Mouse (Mus musculus): ENCODE measurements around the gene Hsd3b2. TPM values are rescaled to one million over a fixed set of nuclear protein-coding genes. Genes with fewer than 3 reads are reported as not detected.
"Not testable (repeated sequence)": the region's sequence is repeated elsewhere in the genome, so short reads cannot be mapped to it uniquely, and the experiment has no call there.

Hsd3b2 gene
- polyA plus RNA-seq (2016; fragmentation: Nextera tagmentation; extraction: Ambion mirVana) = not detected in 2 replicates

DNA sequence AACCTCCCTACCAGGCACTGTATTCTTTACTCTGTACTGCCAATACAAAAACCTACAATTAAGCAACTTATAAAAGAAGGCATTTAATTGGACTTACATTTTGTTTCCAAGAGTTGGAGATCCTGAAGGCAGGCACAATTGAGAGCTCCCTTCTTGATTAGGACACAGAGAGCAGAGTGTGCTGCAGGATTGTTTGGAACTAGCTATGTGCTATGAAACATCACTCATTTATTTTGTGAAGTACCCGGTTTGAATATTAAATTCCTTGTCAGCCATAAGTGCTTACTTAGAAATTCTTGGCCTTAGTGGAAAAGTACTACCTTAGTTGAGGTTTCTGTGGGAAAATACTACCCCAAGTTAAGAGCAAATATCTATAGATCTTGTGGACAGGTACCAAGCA, at the start of gene Hsd3b2:
TSS of gene Hsd3b2 (minus strand) at position 168 of the 400 bp plus-strand sequence.
- Histone ChIP-seq H3K4me2 (no peak within 1 kb of the TSS), H3K4me3 (no peak within 1 kb of the TSS), H3K36me3 (no peaks in the 10 kb centered on the region), H3K9ac (no peak within 1 kb of the TSS), H3K27me3 (replicated peaks) (no peaks in the 10 kb centered on the region), H3K27ac (no peak within 1 kb of the TSS), H3K4me1 (no peaks in the 10 kb centered on the region), H3K9me3 (replicated peaks) (no peaks in the 10 kb centered on the region)
- 46% methylated on average over 1 of the region's 1 CpGs for WGBS (ENCODE audit: insufficient replicate concordance)
- no peak for ATAC-seq

GRCm38 (mm10) chr3:98764155-98764554, 39.8 kb upstream of the Hsd3b2 start:
- Histone ChIP-seq H3K9ac (no peak overlapping the region), H3K27me3 (replicated peaks) (no peaks in the 10 kb centered on the region), H3K9me3 (replicated peaks) (no peaks in the 10 kb centered on the region), H3K4me3 (no peak overlapping the region), H3K27ac (no peak overlapping the region), H3K4me1 (no peaks in the 10 kb centered on the region), H3K4me2 (no peak overlapping the region), H3K36me3 (no peaks in the 10 kb centered on the region)
- no peak for ATAC-seq

DNA sequence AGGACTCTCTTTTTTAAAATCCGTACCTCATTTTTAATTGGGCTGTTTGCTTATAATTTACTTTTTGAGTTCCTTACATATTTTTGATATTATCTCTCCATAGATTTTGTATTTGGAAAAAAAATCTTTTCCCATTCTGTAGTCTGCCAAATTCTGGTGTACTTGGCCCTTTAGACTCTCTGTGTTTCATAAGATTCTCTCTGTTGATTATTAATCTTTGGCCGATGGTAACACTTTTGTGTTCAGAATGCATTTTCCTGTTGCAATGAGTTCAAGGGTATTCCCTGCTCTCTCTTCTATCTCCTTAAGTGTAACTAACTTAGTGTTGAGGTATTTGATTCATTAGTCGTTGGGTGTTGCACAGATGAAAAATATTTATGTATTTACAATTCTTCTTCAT, 32.5 kb upstream of the Hsd3b2 start:
- H3K27ac ChIP-seq = no peak overlapping the region
- no peak overlapping the region for H3K4me2 ChIP-seq
- no peaks in the 10 kb centered on the region for H3K4me1 ChIP-seq
- H3K36me3 ChIP-seq = no peaks in the 10 kb centered on the region
- H3K4me3 ChIP-seq = no peak overlapping the region
- 62% methylated on average over 3 of the region's 3 CpGs for WGBS (ENCODE audit: insufficient replicate concordance)
- no peaks in the 10 kb centered on the region for H3K27me3 ChIP-seq (replicated peaks)
- H3K9ac ChIP-seq = no peak overlapping the region
- no peaks in the 10 kb centered on the region for H3K9me3 ChIP-seq (replicated peaks)
- no peak for ATAC-seq

GRCm38 (mm10) chr3:98752171-98752570, 27.8 kb upstream of the Hsd3b2 start:
- H3K36me3 ChIP-seq = no peaks in the 10 kb centered on the region
- no peak for ATAC-seq
- no peak overlapping the region for H3K27ac ChIP-seq
- H3K4me2 ChIP-seq = no peak overlapping the region
- no peaks in the 10 kb centered on the region for H3K27me3 ChIP-seq (replicated peaks)
- 38% methylated on average over 2 of the region's 2 CpGs for WGBS (ENCODE audit: insufficient replicate concordance)
- no peak overlapping the region for H3K4me3 ChIP-seq
- H3K4me1 ChIP-seq = no peaks in the 10 kb centered on the region
- no peaks in the 10 kb centered on the region for H3K9me3 ChIP-seq (replicated peaks)
- no peak overlapping the region for H3K9ac ChIP-seq

DNA sequence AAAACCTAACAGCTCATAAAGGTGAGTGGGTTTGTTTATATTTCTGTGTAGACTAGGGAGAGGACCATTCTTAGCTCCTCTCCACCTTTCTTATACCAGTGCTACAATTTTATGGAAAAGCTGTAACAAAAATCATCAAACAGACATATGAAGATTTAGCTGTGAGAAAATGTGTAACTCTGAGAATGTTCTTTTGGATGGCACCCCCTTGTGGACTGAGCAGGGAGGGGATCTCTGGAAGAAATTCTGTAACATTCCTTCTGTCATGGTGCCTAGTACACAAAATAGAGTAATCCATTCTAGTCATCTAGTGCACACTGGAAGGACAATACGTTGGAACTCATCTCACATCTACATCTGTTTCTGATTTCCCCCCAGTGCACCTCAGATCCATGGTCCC, 16.7 kb upstream of the Hsd3b2 start:
- not testable (repeated sequence) for H3K4me1 ChIP-seq; H3K9me3 ChIP-seq (replicated peaks); H3K4me2 ChIP-seq; H3K36me3 ChIP-seq; H3K4me3 ChIP-seq; ATAC-seq; H3K27ac ChIP-seq; H3K9ac ChIP-seq; H3K27me3 ChIP-seq (replicated peaks)
- 44% methylated on average over 1 of the region's 1 CpGs for whole genome bisulfite sequencing (ENCODE audit: insufficient replicate concordance)

GRCm38 (mm10) chr3:98734340-98734739, 10.0 kb upstream of the Hsd3b2 start:
- no peaks in the 10 kb centered on the region for H3K36me3 ChIP-seq
- 50% methylated on average over 4 of the region's 4 CpGs for WGBS (ENCODE audit: insufficient replicate concordance)
- no peak overlapping the region for H3K9ac ChIP-seq
- H3K4me3 ChIP-seq = no peak overlapping the region
- H3K4me1 ChIP-seq = no peaks in the 10 kb centered on the region
- H3K27ac ChIP-seq = no peak overlapping the region
- no peaks in the 10 kb centered on the region for H3K9me3 ChIP-seq (replicated peaks)
- H3K27me3 ChIP-seq (replicated peaks) = no peaks in the 10 kb centered on the region
- H3K4me2 ChIP-seq = no peak overlapping the region
- ATAC-seq = no peak

DNA sequence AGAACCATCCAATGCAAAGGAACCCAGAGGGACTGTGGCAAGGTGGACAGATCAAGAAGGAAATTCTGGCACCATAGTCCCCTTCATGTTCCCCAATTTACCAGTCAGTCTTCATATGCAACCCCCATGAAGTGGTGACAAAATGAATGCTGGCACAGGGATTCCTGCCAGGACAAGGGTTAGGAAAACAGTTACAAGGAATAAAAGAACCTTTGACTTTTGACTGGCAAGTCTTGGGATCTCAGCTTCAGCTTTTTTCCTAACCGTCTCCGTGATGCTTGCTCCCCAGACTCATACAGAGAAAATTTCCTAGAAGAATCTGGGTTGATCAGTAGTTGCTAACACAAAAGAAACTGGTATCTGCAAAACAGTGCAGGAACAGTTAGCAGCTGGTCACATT, 9.4 kb upstream of the Hsd3b2 start:
- 70% methylated on average over 2 of the region's 2 CpGs for WGBS (ENCODE audit: insufficient replicate concordance)
- Histone ChIP-seq H3K9ac (no peak overlapping the region), H3K9me3 (replicated peaks) (no peaks in the 10 kb centered on the region), H3K4me3 (no peak overlapping the region), H3K27me3 (replicated peaks) (no peaks in the 10 kb centered on the region), H3K4me2 (no peak overlapping the region), H3K36me3 (no peaks in the 10 kb centered on the region), H3K4me1 (no peaks in the 10 kb centered on the region), H3K27ac (no peak overlapping the region)
- ATAC-seq = no peak

DNA sequence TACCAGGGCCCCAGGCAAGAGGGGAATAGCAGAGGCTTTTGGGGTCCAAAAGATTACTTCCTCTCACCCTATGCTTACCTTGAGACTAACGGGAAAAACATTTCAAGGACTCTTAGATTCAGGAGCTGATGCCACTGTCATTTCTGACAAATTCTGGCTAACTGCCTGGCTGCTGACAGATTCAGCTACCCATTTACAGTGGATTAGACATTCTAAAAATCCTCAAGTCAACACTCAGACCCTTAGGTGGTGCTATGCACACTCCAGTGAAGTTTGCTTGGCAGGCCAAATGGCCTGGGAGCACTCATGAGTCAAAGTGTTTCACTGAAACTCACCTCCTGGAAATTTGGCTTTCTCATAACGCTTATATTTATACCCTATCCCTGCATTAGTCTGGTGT, 1.9 kb upstream of the Hsd3b2 start:
- WGBS (ENCODE audit: insufficient replicate concordance) = 54% methylated on average over 2 of the region's 2 CpGs
- H3K4me3 ChIP-seq = no peak overlapping the region
- no peaks in the 10 kb centered on the region for H3K9me3 ChIP-seq (replicated peaks)
- H3K36me3 ChIP-seq = no peaks in the 10 kb centered on the region
- ATAC-seq = no peak
- H3K4me1 ChIP-seq = no peaks in the 10 kb centered on the region
- no peaks in the 10 kb centered on the region for H3K27me3 ChIP-seq (replicated peaks)
- no peak overlapping the region for H3K4me2 ChIP-seq
- H3K27ac ChIP-seq = no peak overlapping the region
- no peak overlapping the region for H3K9ac ChIP-seq

- Histone ChIP-seq H3K9me3 (replicated peaks) (no peaks in the 10 kb centered on the region), H3K27me3 (replicated peaks) (no peaks in the 10 kb centered on the region), H3K4me3 (no peak overlapping the region), H3K4me1 (no peaks in the 10 kb centered on the region), H3K36me3 (no peaks in the 10 kb centered on the region), H3K27ac (no peak overlapping the region), H3K4me2 (no peak overlapping the region), H3K9ac (no peak overlapping the region)
- ATAC-seq = no peak
These were observed 3.6 kb downstream of the Hsd3b2 start for GRCm38 (mm10) chr3:98720740-98721139.

DNA sequence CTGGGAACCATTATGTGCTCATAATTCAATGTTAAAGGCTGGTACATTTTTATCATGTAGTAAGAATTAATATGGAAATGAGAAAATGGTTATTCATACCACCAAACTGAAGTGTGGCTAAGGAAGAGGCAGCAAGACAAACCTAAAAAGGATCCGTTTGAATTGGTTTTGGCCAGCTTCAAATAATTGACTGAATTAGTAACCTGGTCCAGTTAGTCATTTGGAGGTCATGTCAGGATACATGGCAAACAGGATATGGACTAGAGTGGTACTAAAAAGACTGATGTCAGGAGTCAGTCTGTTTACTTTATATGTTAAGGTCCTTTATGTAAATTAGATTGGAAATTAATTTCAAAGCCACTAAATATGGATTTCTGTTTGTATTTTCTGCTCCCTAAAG, 41.9 kb downstream of the Hsd3b2 start:
- no peaks in the 10 kb centered on the region for H3K4me1 ChIP-seq
- no peaks in the 10 kb centered on the region for H3K36me3 ChIP-seq
- no peaks in the 10 kb centered on the region for H3K9me3 ChIP-seq (replicated peaks)
- no peak for ATAC-seq
- H3K4me3 ChIP-seq = no peak overlapping the region
- 51% methylated on average over 1 of the region's 1 CpGs for WGBS (ENCODE audit: insufficient replicate concordance)
- no peak overlapping the region for H3K4me2 ChIP-seq
- no peaks in the 10 kb centered on the region for H3K27me3 ChIP-seq (replicated peaks)
- no peak overlapping the region for H3K9ac ChIP-seq
- no peak overlapping the region for H3K27ac ChIP-seq

DNA sequence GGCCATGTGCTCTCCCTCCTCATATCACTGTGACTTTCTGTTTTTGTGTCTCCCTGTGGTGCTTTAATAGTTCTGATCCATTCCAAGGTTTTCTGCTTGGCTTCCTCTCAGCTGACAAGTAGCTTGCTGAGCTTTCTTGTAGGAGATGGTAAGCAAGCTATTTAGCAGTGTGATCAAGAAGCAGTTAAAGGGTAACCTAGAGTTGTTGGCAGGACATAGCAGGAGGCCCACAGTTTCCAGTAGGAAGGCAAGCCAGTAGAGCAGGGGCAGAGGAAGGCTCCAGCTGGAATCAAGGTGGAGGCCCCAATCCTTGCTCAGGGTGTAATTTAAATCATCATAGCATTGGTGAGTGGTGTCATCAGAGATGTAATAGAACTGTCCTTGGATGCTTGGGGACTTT, 43.6 kb downstream of the Hsd3b2 start:
- Histone ChIP-seq H3K27me3 (replicated peaks) (no peaks in the 10 kb centered on the region), H3K4me2 (no peak overlapping the region), H3K9me3 (replicated peaks) (no peaks in the 10 kb centered on the region), H3K4me1 (no peaks in the 10 kb centered on the region), H3K36me3 (no peaks in the 10 kb centered on the region), H3K27ac (no peak overlapping the region), H3K4me3 (no peak overlapping the region), H3K9ac (no peak overlapping the region)
- no peak for ATAC-seq

All from liver, embryonic 12.5 days (tissue).